Mouse (Mus musculus) forebrain, embryonic 10.5 days (tissue): ENCODE results near the gene Trip10. TPM values are rescaled to one million over a fixed set of nuclear protein-coding genes. Genes with fewer than 3 reads are reported as not detected.

Experiments
- DNase-seq: peaks from one replicate; pipeline ENCODE4 v3.0.0-alpha.2; 2017; ENCODE audit warnings: low spot score; ENCODE audit errors: extremely low spot score
- H3K27ac ChIP-seq: fragments of 300-500 bp; sonication (generic); 2 replicates; pipeline ENCODE4 v1.5.1; 2016; ENCODE audit warnings: mild to moderate bottlenecking
- H3K27me3 ChIP-seq: fragments of 300-500 bp; sonication (generic); 2 replicates; pipeline ENCODE4 v1.6.1; 2016; ENCODE audit warnings: mild to moderate bottlenecking; ENCODE audit not compliant: poor library complexity, severe bottlenecking
- H3K36me3 ChIP-seq: fragments of 300-500 bp; sonication (generic); replicated peaks from 2 replicates; pipeline ENCODE4 v1.6.1; 2016; ENCODE audit warnings: mild to moderate bottlenecking, moderate library complexity
- H3K4me1 ChIP-seq: fragments of 300-500 bp; sonication (generic); 2 replicates; pipeline ENCODE4 v1.6.1; 2016
- H3K4me3 ChIP-seq: fragments of 300-500 bp; sonication (generic); 2 replicates; pipeline ENCODE4 v1.5.1; 2016; ENCODE audit warnings: mild to moderate bottlenecking, moderate library complexity
- H3K9me3 ChIP-seq: fragments of 300-500 bp; sonication (generic); 2 replicates; pipeline ENCODE4 v1.6.1; 2016; ENCODE audit warnings: mild to moderate bottlenecking, moderate library complexity
- WGBS: fragments of 180-500 bp; shearing (Covaris S2); methylation state at CpG from one replicate; pipeline ENCODE4 v1.1.7; 2016; 5-methylcytosine and 5-hydroxymethylcytosine counted together
- polyA plus RNA-seq: library from polyadenylated mRNA; unstranded; fragments of >200 nt; fragmentation: Nextera tagmentation; extraction: Ambion mirVana; gene quantifications from 2 replicates; pipeline ENCODE4 v1.2.1, GENCODE M21; 2016

Gene Trip10
- polyA plus RNA-seq, 1 experiment from 2014 or later, result 43.8 TPM

DNA sequence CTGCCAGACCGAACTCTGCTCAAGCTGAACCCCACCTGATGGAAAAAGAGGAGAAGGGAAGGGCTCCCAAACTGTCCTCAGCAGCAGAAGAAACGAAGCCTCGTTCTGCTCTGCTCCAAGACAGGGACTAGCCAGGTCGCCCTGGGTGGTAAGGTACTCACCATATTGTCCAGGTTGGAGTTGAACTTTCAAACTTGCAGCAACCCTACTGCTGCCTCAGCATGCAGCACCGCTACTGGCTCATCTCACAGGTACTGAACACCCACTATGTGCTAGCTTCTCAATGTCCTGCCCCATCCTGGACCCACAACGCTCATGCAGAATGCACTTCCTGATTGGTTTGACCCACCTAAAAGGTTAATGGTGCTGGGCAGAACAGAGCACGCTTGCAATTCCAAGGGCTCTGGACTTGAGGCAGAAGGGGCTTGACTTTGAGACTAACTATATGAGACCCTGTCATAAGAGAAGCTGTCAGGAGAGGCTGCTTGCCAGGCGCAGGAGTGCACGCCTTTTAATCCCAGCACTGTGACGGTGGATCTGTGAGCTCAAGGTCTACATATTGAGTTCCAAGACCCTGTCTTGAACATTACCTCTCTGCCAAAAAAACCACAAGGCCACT, 3.8 kb upstream of the Trip10 start:
- Histone ChIP-seq H3K36me3 (peaks cover 36% of the 10 kb centered on the region), H3K9me3 (0 out of 2 replicates have a peak, but pooled peaks cover 4% of the 10 kb centered on the region), H3K27ac (no peak overlapping the region), H3K4me3 (no peak overlapping the region), H3K27me3 (no peaks in the 10 kb centered on the region), H3K4me1 (peaks cover 32% of the 10 kb centered on the region)
- WGBS, result 93% methylated on average over 10 of the region's 10 CpGs
- no peak for DNase-seq

DNA sequence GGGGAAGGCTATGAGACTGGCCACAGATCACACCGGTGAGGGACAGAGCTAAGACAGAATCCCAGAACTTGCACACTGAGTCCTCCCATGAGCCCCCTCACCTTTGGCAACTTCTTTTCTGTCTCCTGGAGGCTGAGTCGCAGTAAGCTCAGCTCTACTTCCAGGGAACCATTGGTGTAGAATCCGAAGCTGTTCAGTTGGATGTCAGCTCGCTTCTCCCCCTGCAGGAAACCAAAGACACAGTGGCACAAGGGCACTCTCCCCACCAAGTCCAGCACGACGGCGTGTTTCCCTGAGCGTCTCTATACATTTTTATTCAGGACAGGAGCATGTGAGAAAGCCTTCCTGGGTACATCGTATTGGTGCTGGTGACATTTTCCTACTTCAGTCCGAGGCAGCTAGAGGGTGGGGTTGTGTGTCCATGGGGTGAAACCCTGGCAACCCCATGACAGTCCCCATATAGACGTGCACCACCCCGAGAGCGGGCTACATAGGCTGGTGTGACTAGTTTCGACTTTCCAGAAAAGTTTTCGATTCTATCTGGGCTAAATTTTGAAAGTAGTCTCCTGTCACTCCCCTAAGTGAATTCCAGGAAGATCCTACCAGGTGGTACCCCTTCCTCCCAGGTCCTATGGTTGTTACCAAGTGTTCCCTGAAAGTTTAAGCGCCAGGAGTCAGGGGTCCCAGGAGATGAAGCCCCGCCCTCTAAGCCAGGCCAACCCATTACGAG, 2.4 kb upstream of the Trip10 start:
- Histone ChIP-seq H3K27me3 (no peaks in the 10 kb centered on the region), H3K4me3 (peak overlapping the region; percentile 72), H3K9me3 (no peaks in the 10 kb centered on the region), H3K4me1 (peaks cover 44% of the 10 kb centered on the region), H3K27ac (peak overlapping the region; percentile 97), H3K36me3 (peaks cover 31% of the 10 kb centered on the region)
- WGBS, result 3% methylated on average over 18 of the region's 18 CpGs
- peak; percentile 23 for DNase-seq

DNA sequence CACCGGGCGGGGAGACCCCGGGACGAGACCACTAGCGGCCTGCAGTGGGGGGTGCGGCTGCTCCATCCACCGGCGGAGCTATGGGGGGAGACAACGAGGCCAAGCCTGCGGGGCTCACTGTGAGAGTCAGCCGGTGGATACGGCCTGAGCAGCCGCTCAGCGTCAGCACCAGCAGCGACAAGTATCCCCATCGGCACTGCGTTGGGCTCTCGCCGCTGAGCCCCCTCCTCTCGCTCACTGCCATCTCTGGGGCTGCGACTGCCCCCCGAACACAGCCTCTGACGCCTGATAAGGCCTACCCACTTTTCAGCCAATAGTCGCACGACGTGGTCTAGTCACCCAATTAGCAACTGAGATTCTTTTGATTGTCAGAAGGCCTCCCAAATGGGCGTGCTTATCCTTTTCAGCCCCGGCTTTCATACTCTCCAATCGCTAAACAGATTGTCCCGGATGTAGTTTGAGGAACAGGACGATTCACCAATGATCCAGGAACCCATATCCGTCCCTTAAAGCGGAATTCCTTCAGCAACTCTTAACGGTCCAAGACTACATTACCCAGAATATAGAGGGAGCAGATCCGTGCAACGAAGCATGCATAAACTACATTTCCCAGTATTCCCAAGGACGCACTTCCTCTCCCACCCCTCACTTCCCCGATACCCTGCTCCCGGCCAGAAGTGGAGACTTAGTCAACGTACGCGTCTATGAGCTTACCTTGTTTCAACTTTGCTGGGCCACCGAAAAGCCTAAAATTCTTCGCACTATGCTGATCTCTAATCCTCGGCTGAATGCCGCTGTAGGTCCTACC, 1.7 kb upstream of the Trip10 start:
- peaks cover 23% of the 10 kb centered on the region for H3K36me3 ChIP-seq
- no peaks in the 10 kb centered on the region for H3K9me3 ChIP-seq
- WGBS, result under 1% methylated on average over 46 of the region's 46 CpGs
- H3K27ac ChIP-seq, result peak overlapping the region; percentile 97
- H3K27me3 ChIP-seq, result no peaks in the 10 kb centered on the region
- DNase-seq, result peak; percentile 91
- peaks cover 44% of the 10 kb centered on the region for H3K4me1 ChIP-seq
- peak overlapping the region; percentile 72 for H3K4me3 ChIP-seq

DNA sequence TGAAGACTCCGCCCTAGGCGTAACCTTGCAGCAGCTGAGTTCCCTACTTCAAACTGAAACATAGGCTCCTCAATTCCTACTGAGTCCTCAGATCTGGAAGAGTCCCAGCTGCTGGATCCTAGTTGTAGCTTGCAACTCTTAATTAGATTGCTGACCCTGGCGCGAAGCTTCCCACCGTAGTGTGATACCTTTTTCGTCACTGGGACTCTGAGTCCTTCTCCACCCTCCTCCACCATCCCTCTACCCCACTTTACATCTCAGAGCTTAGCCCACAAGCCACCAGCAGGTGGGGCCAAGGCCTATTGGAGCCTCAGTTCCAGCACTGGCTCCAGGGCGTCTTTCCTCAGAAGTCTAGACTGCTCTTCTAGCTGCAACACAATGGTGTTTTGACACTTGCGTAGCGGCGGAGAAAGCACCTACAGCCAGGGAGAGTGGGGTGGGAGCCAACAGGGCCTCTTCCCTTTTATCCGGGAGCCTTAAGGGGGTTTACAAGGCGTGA, 1.0 kb upstream of the Trip10 start, which contains the start of gene Gpr108:
Gene Gpr108 (minus strand): TSS at position 246 of the 499 bp plus-strand sequence.
- Histone ChIP-seq H3K27ac (peak within 1 kb of the TSS; percentile 97), H3K4me3 (peak within 1 kb of the TSS; percentile 72), H3K4me1 (peaks cover 44% of the 10 kb centered on the region), H3K36me3 (peaks cover 23% of the 10 kb centered on the region), H3K9me3 (no peaks in the 10 kb centered on the region), H3K27me3 (no peaks in the 10 kb centered on the region)
- peak; percentile 81 for DNase-seq
- under 1% methylated on average over 12 of the region's 12 CpGs for WGBS

DNA sequence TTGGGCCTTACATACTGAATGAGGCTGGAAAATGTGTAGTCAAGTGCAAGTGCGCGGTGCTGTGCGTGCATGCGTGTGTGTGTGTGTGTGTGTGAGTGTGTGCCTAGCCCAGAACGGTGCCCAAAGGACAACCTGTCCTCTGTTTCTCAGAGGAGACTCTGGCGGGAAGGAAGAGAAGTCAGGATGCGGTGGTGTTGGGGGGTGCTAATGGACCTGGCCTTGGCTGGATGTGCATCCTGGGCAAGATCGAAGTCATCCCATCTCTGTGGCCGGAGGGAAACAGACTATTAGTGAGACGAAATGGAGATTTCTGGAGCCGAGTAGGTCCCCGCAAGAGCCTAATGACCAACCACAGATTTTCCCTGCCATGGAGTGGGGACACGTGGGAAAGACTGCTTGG, 484 bp upstream of the Trip10 start:
- H3K27me3 ChIP-seq, result no peaks in the 10 kb centered on the region
- peak; percentile 43 for DNase-seq
- peaks cover 26% of the 10 kb centered on the region for H3K36me3 ChIP-seq
- H3K27ac ChIP-seq, result peak overlapping the region; percentile 97
- peaks cover 44% of the 10 kb centered on the region for H3K4me1 ChIP-seq
- H3K9me3 ChIP-seq, result no peaks in the 10 kb centered on the region
- H3K4me3 ChIP-seq, result peak overlapping the region; percentile 72
- 11% methylated on average over 13 of the region's 13 CpGs for WGBS

DNA sequence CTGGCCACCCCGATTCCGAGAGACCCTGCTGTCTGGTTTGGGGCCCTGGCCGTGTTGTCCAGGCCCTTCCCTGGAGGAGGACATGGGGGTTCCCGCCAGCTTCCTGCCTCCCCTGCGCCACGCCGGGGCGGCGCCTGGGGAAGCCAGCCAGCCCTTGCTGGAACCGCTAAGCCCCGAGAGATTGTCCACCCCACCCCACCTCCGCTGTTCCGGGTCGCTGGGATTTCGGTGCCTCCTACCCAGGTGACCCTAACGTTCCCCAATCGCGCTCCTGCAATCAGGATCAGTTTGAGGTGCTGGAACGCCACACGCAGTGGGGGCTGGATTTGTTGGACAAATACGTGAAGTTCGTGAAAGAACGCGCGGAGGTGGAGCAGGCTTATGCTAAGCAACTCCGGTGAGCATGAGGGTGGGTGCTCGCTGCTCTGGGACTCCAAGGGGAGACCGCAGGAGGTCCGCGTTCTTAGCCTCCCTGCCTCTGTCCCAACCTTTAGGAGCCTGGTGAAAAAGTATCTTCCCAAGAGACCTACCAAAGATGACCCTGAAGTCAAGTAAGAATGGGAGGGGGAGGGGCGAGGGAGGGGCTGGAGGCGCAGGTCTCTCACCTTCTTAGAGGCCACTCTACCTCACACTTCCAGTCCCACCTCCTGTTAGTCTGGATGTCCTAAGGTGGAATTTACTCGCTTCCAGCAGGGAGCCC, 1.4 kb downstream of the Trip10 start:
- Histone ChIP-seq H3K4me1 (peaks cover 44% of the 10 kb centered on the region), H3K4me3 (peak overlapping the region; percentile 72), H3K36me3 (peaks cover 30% of the 10 kb centered on the region), H3K27ac (peak overlapping the region; percentile 97), H3K27me3 (no peaks in the 10 kb centered on the region), H3K9me3 (no peaks in the 10 kb centered on the region)
- peak; percentile 41 for DNase-seq
- 3% methylated on average over 33 of the region's 33 CpGs for WGBS

DNA sequence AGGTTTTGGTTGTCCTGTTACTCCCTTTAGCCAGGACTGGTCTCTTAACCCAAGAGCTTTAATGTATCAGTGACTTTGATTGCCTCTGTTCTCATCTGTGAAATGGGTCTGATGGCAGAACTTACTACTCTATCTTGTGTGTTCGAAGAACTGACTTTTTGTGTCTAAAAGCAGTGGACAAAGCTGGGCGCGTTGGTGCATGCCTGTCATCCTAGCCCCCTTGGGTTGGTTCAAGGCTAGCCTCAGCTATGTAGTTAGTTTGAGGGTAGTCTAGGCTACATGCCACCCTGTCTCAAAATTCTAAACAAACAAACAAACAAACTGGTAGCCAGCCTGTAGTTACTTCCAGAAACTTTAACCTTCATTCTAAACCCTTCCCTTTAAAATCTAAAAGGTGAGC, 2.2 kb downstream of the Trip10 start:
- DNase-seq, result no peak
- Histone ChIP-seq H3K27me3 (no peaks in the 10 kb centered on the region), H3K27ac (no peak overlapping the region), H3K4me1 (peaks cover 35% of the 10 kb centered on the region), H3K4me3 (peak overlapping the region; percentile 72; the same call in 1 of the 2 replicates), H3K9me3 (no peaks in the 10 kb centered on the region), H3K36me3 (peaks cover 38% of the 10 kb centered on the region)
- 96% methylated on average over 3 of the region's 3 CpGs for whole genome bisulfite sequencing

DNA sequence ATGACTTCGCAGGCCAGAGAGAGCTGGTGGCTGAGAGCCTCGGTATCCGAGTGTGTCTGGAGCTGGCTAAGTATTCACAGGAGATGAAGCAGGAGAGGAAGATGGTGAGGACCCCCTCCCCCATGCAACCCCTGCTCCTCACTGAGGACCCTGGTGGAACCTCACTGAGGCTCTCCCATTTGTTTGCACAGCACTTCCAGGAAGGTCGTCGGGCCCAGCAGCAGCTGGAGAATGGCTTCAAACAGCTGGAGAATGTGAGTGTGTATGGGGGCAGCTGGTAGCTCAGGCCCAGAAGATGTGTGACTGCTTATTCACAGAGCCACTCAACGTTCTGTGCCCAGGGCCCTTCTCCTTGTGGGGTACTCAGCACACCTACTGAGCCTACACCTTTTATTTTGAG, 4.1 kb downstream of the Trip10 start:
- Histone ChIP-seq H3K9me3 (no peaks in the 10 kb centered on the region), H3K27me3 (no peaks in the 10 kb centered on the region), H3K36me3 (peaks cover 55% of the 10 kb centered on the region), H3K4me3 (no peak overlapping the region), H3K4me1 (peaks cover 27% of the 10 kb centered on the region), H3K27ac (no peak overlapping the region)
- DNase-seq, result no peak
- WGBS, result 92% methylated on average over 6 of the region's 6 CpGs

DNA sequence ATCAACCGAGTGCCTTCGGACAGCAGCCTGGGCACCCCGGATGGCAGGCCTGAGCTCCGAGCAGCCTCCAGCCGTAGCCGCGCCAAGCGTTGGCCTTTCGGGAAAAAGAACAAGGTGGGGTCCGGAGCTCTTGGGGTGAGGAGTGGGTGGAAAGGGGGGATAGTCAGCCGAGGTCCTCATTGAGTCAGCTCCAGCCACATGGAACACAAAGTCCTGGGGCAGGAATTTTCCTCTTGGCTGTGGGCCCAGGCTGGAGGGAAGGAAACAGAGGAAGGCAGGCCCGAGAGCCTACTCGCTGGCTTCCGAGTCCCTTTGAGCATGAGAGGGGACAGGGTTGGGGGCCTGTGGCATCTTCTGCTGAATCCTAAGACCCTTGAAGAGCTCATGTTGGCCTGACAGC, 6.1 kb downstream of the Trip10 start:
- DNase-seq, result no peak
- H3K36me3 ChIP-seq, result peaks cover 76% of the 10 kb centered on the region
- WGBS, result 97% methylated on average over 14 of the region's 14 CpGs

DNA sequence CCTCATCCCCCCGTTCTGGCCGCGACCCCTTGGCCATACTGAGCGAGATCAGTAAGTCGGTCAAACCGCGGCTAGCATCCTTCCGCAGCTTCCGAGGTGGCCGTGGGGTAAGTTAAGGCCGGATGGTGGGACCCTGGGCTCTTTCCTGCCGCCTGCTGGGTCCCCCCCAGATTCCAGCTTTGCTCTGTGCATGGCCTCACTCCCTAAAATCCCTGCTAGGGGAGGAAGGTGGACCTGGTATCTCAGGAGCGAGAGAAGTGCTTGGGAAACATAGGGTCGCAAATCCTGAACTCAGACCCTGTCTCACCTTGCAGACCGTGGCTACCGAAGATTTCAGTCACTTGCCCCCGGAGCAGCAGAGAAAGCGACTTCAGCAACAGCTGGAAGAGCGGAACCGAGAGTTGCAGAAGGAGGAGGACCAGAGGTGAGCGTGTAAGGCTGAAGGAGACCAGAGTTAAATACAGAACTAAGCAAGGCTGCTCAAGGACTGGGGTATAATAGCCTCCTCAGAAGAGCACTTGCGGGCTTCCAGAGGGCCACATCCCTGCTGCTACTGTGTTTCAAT, 7.7 kb downstream of the Trip10 start:
- Histone ChIP-seq H3K9me3 (no peaks in the 10 kb centered on the region), H3K27me3 (no peaks in the 10 kb centered on the region), H3K36me3 (peaks cover 92% of the 10 kb centered on the region), H3K4me3 (no peak overlapping the region), H3K27ac (no peak overlapping the region), H3K4me1 (no peaks in the 10 kb centered on the region)
- WGBS, result 96% methylated on average over 22 of the region's 22 CpGs
- no peak for DNase-seq

More for the DNA sequence above, 6.1 kb downstream of the Trip10 start:
- Histone ChIP-seq H3K27me3 (no peaks in the 10 kb centered on the region), H3K4me1 (peaks cover 13% of the 10 kb centered on the region), H3K4me3 (no peak overlapping the region), H3K9me3 (no peaks in the 10 kb centered on the region), H3K27ac (no peak overlapping the region)

DNA sequence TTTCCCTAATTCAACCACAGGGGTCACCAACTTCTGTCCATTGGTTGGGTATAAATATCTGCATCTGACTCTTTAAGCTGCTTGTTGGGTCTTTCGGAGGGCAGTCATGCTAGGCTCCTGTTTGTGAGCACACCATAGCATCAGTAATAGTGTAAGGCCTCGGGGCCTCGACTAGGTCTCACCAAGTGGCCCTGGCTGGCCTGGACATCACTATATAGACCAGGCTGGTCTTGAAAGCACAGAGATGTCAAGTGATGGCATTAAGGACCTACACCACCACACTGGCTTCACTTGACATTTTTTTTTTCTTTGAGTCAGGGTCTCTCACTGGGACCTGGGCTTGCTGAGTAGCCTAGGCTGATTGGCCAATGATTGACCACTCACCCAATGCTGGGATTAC, 8.9 kb downstream of the Trip10 start:
- H3K4me3 ChIP-seq, result no peak overlapping the region
- WGBS, result 90% methylated on average over 3 of the region's 3 CpGs
- H3K4me1 ChIP-seq, result no peaks in the 10 kb centered on the region
- H3K36me3 ChIP-seq, result peaks cover 99% of the 10 kb centered on the region
- H3K9me3 ChIP-seq, result no peaks in the 10 kb centered on the region
- no peak overlapping the region for H3K27ac ChIP-seq
- no peaks in the 10 kb centered on the region for H3K27me3 ChIP-seq
- DNase-seq, result no peak

DNA sequence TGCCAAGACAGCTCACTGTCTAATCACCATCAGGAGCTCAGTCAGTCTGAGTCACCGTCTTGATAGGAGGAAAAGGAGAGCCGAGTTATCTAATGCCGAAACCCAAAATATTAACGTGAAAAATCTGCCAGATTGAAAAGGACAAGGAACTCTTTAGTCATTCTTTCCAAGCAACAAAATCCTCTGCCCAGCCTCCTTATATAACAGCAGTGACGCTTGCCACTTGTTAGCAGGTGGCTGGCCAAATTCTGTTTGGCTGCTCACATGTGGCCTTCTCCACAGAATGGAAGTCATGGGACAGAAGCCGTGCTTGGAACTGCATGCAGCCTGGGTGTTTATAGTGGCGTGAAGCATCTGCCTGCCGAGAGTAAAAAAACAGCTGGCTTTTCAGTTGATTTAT, 10.5 kb downstream of the Trip10 start:
- DNase-seq, result no peak
- no peak overlapping the region for H3K4me3 ChIP-seq
- H3K4me1 ChIP-seq, result peaks cover 5% of the 10 kb centered on the region
- WGBS, result 93% methylated on average over 8 of the region's 8 CpGs
- no peak overlapping the region for H3K27ac ChIP-seq
- no peaks in the 10 kb centered on the region for H3K9me3 ChIP-seq
- peaks cover 99% of the 10 kb centered on the region for H3K36me3 ChIP-seq
- H3K27me3 ChIP-seq, result no peaks in the 10 kb centered on the region
